Mouse (Mus musculus): ENCODE results near the gene C3.

Gene C3

DNA sequence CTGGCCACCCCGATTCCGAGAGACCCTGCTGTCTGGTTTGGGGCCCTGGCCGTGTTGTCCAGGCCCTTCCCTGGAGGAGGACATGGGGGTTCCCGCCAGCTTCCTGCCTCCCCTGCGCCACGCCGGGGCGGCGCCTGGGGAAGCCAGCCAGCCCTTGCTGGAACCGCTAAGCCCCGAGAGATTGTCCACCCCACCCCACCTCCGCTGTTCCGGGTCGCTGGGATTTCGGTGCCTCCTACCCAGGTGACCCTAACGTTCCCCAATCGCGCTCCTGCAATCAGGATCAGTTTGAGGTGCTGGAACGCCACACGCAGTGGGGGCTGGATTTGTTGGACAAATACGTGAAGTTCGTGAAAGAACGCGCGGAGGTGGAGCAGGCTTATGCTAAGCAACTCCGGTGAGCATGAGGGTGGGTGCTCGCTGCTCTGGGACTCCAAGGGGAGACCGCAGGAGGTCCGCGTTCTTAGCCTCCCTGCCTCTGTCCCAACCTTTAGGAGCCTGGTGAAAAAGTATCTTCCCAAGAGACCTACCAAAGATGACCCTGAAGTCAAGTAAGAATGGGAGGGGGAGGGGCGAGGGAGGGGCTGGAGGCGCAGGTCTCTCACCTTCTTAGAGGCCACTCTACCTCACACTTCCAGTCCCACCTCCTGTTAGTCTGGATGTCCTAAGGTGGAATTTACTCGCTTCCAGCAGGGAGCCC, 22.7 kb upstream of the C3 start:
- DNase-seq (ENCODE audit: extremely low spot score, low read depth, low spot score): no peak

- peak; percentile 62 for DNase-seq (ENCODE audit: extremely low spot score, low read depth, low spot score)
Observed at GRCm38 (mm10) chr17:57249186-57250181, 21.5 kb upstream of the C3 start, which contains the start of gene Trip10. Gene Trip10 (plus strand): TSS chr17:57249455.

DNA sequence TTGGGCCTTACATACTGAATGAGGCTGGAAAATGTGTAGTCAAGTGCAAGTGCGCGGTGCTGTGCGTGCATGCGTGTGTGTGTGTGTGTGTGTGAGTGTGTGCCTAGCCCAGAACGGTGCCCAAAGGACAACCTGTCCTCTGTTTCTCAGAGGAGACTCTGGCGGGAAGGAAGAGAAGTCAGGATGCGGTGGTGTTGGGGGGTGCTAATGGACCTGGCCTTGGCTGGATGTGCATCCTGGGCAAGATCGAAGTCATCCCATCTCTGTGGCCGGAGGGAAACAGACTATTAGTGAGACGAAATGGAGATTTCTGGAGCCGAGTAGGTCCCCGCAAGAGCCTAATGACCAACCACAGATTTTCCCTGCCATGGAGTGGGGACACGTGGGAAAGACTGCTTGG, 20.8 kb upstream of the C3 start:
- no peak for DNase-seq (ENCODE audit: extremely low spot score, low read depth, low spot score)

DNA sequence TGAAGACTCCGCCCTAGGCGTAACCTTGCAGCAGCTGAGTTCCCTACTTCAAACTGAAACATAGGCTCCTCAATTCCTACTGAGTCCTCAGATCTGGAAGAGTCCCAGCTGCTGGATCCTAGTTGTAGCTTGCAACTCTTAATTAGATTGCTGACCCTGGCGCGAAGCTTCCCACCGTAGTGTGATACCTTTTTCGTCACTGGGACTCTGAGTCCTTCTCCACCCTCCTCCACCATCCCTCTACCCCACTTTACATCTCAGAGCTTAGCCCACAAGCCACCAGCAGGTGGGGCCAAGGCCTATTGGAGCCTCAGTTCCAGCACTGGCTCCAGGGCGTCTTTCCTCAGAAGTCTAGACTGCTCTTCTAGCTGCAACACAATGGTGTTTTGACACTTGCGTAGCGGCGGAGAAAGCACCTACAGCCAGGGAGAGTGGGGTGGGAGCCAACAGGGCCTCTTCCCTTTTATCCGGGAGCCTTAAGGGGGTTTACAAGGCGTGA, 20.3 kb upstream of the C3 start, which contains the start of gene Gpr108:
Gpr108 (minus strand) TSS at position 246 of the 499 bp plus-strand sequence.
- peak; percentile 63 for DNase-seq (ENCODE audit: extremely low spot score, low read depth, low spot score)

DNA sequence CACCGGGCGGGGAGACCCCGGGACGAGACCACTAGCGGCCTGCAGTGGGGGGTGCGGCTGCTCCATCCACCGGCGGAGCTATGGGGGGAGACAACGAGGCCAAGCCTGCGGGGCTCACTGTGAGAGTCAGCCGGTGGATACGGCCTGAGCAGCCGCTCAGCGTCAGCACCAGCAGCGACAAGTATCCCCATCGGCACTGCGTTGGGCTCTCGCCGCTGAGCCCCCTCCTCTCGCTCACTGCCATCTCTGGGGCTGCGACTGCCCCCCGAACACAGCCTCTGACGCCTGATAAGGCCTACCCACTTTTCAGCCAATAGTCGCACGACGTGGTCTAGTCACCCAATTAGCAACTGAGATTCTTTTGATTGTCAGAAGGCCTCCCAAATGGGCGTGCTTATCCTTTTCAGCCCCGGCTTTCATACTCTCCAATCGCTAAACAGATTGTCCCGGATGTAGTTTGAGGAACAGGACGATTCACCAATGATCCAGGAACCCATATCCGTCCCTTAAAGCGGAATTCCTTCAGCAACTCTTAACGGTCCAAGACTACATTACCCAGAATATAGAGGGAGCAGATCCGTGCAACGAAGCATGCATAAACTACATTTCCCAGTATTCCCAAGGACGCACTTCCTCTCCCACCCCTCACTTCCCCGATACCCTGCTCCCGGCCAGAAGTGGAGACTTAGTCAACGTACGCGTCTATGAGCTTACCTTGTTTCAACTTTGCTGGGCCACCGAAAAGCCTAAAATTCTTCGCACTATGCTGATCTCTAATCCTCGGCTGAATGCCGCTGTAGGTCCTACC, 19.7 kb upstream of the C3 start:
- DNase-seq (ENCODE audit: extremely low spot score, low read depth, low spot score): peak; percentile 100

DNA sequence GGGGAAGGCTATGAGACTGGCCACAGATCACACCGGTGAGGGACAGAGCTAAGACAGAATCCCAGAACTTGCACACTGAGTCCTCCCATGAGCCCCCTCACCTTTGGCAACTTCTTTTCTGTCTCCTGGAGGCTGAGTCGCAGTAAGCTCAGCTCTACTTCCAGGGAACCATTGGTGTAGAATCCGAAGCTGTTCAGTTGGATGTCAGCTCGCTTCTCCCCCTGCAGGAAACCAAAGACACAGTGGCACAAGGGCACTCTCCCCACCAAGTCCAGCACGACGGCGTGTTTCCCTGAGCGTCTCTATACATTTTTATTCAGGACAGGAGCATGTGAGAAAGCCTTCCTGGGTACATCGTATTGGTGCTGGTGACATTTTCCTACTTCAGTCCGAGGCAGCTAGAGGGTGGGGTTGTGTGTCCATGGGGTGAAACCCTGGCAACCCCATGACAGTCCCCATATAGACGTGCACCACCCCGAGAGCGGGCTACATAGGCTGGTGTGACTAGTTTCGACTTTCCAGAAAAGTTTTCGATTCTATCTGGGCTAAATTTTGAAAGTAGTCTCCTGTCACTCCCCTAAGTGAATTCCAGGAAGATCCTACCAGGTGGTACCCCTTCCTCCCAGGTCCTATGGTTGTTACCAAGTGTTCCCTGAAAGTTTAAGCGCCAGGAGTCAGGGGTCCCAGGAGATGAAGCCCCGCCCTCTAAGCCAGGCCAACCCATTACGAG, 18.9 kb upstream of the C3 start:
- no peak for DNase-seq (ENCODE audit: extremely low spot score, low read depth, low spot score)

GRCm38 (mm10) chr17:57245311-57245929, 17.5 kb upstream of the C3 start:
- no peak for DNase-seq (ENCODE audit: extremely low spot score, low read depth, low spot score)

- no peak for DNase-seq (ENCODE audit: extremely low spot score, low read depth, low spot score)
Observed at GRCm38 (mm10) chr17:57243650-57244370, 15.9 kb upstream of the C3 start.

DNA sequence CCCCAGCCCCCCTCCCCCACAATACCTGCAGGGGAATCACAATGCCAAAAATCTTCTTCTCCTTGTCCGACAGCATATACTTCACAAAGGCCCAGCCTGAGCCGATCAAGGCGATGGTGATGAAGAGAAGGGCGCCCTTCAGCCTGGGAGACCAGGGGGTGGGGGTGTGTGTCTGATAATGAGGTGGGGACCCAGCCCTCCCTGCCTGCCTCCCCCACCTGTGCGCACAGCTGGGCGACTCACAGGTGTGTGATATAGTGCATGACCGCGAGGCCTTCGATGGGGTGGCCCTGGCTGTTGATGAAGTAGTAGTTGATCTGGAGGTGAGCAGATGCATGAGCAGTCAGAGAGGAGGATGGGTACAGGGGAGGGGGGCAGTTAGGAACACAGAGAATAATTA, 9.2 kb upstream of the C3 start:
- no peak for DNase-seq (ENCODE audit: extremely low spot score, low read depth, low spot score)

GRCm38 (mm10) chr17:57235803-57236202, 7.9 kb upstream of the C3 start:
- no peak for DNase-seq (ENCODE audit: extremely low spot score, low read depth, low spot score)

GRCm38 (mm10) chr17:57234254-57234928, 6.5 kb upstream of the C3 start:
- DNase-seq (ENCODE audit: extremely low spot score, low read depth, low spot score): no peak

DNA sequence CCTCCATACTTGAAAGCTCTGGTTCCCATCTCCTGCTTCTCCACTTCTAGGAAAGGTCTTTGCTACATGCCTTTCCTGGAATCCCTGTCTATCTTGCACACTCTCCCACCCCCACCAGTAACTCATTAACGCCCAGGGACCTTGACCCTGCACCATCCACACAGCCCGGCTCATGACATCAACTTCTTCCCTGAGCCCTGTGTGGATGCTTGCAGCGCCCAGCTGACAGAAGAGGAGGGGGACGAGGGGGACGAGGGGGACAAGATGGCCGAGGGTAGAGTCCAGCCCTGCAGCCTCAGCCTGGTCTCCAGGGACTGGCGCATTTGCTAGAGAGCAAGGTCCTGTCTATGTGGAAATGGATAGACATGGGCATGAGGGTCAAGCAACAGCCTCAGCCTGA, 5.1 kb upstream of the C3 start:
- no peak for DNase-seq (ENCODE audit: extremely low spot score, low read depth, low spot score)

DNA sequence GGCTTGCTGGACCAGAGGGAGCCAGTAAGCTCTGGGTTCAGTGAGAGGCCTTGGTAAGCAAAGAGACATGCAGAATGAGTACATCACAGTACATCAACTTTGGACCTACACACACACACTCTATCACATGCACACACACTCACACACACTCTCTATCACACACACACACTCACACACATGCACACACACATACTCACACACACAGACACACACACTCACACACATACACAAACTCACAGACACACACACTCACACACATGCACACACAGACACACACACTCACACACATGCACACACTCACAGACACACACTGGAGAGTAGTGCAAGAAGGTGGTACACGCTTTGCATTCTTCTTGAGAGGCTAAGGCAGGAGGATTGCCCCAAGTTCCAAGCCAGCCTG, 4.3 kb upstream of the C3 start:
- no peak for DNase-seq (ENCODE audit: extremely low spot score, low read depth, low spot score)

- DNase-seq (ENCODE audit: extremely low spot score, low read depth, low spot score): no peak
Observed at GRCm38 (mm10) chr17:57231321-57231771, 3.4 kb upstream of the C3 start.

GRCm38 (mm10) chr17:57230728-57231125, 2.8 kb upstream of the C3 start:
- no peak for DNase-seq (ENCODE audit: extremely low spot score, low read depth, low spot score)

- DNase-seq (ENCODE audit: extremely low spot score, low read depth, low spot score): no peak
Observed at GRCm38 (mm10) chr17:57229851-57230727, 2.2 kb upstream of the C3 start.

DNA sequence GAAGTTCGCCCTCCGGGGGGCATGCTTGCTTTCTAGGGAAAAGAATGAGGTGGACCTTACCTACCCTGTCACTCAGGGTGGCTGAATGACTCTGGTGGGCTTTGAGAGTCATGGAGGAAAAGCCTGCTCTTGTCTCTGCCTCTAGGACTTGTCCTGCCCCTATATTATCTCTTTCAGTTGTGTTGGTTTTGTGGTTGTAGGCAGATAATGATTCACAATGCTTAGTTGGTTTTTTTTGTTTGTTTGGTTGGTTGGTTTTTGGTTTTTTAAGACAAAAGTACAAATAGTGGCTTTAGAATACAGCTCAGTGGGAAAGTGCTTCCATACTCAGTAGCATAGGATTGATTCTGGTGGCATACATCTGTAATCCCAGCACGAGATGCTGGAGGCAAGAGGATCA, 937 bp upstream of the C3 start:
- DNase-seq (ENCODE audit: extremely low spot score, low read depth, low spot score): no peak

GRCm38 (mm10) chr17:57227468-57227867, 468 bp downstream of the C3 start:
- DNase-seq (ENCODE audit: extremely low spot score, low read depth, low spot score): no peak
